Mouse (Mus musculus): ENCODE data around the gene Fam241b. TPM values are rescaled to one million over a fixed set of nuclear protein-coding genes. Genes with fewer than 3 reads are reported as not detected.

Gene Fam241b
- total RNA-seq, 2 experiments from 2014 or later = 77.9 to 92.9 TPM

DNA sequence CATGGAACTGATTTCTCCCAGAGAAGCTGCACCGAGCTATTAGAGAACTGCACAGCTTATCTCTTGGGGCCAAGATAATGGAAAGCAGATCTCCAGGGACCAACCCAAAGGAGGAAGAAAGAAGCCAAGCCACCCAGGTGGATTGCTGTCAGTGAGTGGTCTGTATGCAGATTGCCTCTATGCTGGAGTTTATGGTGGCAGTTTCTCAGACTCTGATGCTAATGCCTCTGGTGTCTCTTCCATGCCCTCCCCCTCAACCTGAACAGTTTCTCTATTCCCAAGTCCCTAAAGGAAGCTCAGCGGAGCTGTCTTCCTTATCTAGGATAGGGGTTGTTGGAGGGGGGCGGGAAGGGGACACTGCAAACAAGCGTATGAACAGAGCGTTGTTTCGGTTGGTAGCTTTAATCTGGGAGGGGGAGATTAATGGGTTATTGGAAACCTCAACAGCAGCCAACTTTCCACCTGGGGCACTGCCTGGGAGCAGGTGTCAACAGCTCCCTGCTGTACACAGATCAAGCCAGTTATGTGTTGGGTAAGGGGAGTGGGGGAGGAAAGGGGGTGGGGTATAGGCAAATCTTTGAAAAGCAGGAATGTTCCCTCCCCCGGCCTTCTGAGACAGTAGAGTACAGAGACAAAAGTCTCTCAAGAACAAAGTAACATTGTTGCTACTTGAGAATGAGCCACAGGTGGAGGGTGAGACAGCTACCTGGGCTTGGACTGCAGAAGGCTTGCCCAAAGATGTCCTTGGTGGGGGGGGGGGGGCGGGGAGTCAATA lies 7.8 kb downstream of the Fam241b start:
- DNase-seq = no peak

GRCm38 (mm10) chr10:62132691-62133281 lies 10.9 kb downstream of the Fam241b start, which contains the start of gene Neurog3:
Neurog3 (plus strand) TSS chr10:62133090.
- no peak for DNase-seq
- intact Hi-C loops (cut with DNase I) = no loop called here

More for the DNA sequence above, 7.8 kb downstream of the Fam241b start:
- intact Hi-C loops (cut with DNase I) = no loop called here

DNA sequence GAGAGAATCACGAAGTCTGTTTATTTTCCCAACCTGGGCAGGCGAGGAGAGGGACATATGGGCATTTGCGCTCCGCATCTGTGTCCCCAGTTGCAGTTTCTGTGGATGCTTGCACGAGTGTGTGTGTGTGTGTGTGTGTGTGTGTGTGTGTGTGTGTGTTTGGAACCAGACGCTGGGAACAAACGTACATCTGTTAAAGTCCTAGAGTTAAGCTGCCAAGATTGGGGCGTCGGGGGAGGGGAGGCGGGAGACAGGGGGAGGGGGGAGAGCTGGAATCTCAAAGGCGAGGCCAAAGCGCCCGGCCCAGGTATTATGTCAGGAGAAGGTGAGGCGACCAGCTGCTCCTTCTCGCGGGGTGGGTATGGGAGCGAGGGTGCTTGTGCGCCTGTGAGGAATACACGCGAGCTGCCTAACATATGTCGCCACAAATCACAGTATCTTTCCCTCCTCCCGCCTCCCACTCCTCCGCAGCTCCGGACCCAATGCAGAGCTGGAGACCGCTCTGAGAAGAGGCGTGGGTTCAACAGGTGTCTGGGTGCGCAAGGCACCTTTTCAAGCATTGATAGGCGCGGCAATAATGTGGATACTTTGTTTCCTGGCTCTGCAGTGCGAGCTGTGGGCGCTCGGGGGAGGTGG lies 15.3 kb downstream of the Fam241b start:
- intact Hi-C loops (cut with DNase I) = no loop called here
- no peak for DNase-seq

- DNase-seq = no peak
- intact Hi-C loops (cut with DNase I) = no loop called here
These were observed 15.9 kb downstream of the Fam241b start for GRCm38 (mm10) chr10:62127711-62128231.

GRCm38 (mm10) chr10:62127137-62127536 lies 16.6 kb downstream of the Fam241b start:
- DNase-seq = no peak
- intact Hi-C loops (cut with DNase I) = no loop called here

DNA sequence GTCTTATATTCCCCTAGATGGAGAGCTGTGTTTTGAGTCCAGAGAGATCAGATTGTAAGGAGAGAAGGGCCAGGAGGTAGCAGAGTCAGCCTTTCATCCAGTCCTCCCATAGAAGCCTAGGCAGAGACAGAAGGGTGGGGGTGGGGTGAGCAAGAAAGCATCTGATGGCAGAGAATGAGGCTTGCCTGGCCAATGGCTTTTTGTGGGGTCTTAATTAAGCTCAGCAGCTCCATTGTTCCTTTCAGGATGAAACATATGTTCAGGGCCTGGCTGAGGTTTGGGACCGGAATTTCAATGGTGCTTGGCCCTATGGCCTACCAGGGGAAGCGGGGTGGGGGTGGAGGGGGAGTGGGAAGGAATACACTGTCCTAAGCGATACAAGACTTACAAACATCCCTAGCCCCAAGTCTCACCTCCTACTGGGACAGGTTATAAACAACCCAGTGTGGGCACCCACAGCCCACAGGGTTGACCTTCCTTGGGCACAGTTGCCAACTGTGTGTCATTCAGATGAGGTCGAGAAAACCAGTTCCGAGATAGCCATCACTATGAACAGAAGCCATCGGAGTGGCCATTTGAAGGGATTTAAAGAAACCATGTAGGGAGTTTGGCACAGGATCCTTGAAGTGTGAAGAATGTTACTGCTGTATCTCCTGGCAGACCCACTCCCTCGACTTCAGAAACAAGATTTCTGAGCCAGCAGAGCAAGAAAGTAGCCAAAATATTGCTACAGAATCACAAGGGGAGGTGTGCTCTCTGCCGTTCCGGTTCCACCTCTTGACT lies 29.7 kb downstream of the Fam241b start:
- peak; percentile 31 for DNase-seq
- intact Hi-C loops (cut with DNase I) = no loop called here

GRCm38 (mm10) chr10:62111207-62111576 lies 32.5 kb downstream of the Fam241b start:
- intact Hi-C loops (cut with DNase I) = no loop called here
- no peak for DNase-seq

DNA sequence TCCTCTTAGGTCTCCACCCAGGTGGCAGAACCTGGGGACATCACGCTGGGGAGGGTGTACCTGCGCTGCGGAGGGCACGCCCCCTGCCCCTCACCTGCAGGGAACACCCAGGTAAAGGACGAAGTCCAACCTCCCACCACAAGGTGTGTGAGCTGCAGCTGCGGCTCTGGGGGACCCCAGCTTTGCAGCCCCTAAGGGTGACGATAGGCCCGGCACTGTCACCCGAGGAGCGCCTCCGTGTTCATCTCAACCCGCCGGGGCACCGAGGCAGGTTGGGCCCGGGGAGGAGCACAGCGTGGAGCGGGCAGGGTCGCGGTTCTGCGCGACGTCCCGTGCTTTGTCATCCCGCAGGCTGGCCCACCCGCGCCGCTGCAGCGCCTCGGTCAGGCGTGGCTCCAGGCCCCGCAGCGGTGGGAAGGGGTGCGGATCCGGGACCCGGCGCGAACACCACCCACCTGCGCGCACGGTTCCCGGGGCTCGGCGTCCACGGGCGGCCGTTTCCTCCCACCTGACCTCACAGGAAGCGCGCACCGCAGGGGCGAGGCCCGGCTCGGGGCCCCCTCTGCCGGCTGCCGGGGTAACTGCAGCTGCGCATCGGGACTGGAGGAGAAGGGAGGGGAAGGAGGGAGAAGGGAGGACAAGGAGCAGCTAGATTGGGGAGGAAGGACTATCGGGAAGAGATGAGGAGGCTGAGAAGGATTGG lies 33.1 kb downstream of the Fam241b start:
- intact Hi-C loops (cut with DNase I) = no loop called here

DNA sequence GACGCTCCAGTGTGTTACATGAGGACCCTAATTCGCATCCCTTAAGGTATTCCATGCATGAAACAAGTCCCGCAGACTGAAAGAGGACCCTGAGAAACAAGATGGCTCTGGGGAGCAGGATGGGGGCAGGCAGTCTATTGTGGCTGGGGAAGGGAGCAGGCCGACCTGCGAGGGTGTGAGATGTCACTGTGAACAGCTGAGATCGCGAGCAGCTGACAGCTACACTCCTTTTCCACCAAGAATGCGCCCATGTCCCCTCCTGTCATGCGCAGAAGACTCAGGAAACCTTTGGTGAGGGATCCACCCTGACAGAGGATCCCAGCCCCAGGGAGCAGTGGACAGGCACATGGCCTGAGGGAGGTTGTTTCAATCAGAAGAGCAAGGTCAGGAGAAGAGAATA lies 36.7 kb downstream of the Fam241b start:
- intact Hi-C loops (cut with DNase I) = loop anchor here (10.0 kb wide), 1 partner anchor 138 kb away; no protein-coding TSS in a partner anchor

More for the DNA sequence above, 33.1 kb downstream of the Fam241b start:
- DNase-seq = peak; percentile 89

GRCm38 (mm10) chr10:62104835-62105576 lies 38.7 kb downstream of the Fam241b start:
- intact Hi-C loops (cut with DNase I) = loop anchor here (2.0 to 10.0 kb wide), 4 partner anchors 48 to 268 kb away; no protein-coding TSS in a partner anchor
- DNase-seq = peak; percentile 79

More for the DNA sequence above, 36.7 kb downstream of the Fam241b start:
- DNase-seq = no peak

GRCm38 (mm10) chr10:62101504-62102439 lies 41.9 kb downstream of the Fam241b start:
- intact Hi-C loops (cut with DNase I) = loop anchor here (2.0 to 10.0 kb wide), 4 partner anchors 44 to 264 kb away; no protein-coding TSS in a partner anchor
- DNase-seq = peak; percentile 89

DNA sequence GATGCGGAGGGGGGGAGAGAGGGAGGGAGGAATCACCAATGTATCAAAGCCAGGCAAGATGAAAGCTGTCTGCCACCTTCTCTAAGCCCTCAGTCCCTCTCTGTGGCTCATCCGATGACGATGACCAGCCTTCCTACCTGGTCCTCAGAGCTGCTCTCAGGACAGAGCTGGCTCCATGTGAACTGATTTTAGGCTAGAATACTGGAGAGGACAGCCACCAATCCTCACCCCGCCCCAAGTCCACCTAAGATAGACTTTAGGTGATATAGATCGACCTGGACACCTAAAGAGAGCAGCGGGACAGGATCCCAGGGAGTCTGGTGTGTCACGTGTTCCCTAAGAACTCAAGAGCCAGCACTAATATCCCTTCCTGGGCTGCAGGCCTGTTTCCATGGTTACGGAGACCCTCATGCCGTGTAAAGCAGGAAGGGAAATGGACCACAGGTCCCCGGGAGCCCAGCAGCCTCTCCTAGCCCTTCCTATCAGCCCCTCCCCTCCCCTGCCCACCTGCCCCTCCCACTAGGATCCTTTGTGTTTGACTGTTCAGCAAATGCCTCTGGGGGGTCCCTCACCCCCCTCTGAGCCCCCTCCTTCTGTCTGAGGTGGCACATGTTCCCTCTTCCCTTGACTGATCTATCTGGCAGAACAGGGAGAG lies 43.8 kb downstream of the Fam241b start:
- peak; percentile 43 for DNase-seq
- intact Hi-C loops (cut with DNase I) = loop anchor here (5.0 to 10.0 kb wide), 3 partner anchors 43 to 263 kb away; no protein-coding TSS in a partner anchor

- intact Hi-C loops (cut with DNase I) = no loop called here
- DNase-seq = no peak
These were observed 49.3 kb downstream of the Fam241b start for GRCm38 (mm10) chr10:62094401-62094800.

DNA sequence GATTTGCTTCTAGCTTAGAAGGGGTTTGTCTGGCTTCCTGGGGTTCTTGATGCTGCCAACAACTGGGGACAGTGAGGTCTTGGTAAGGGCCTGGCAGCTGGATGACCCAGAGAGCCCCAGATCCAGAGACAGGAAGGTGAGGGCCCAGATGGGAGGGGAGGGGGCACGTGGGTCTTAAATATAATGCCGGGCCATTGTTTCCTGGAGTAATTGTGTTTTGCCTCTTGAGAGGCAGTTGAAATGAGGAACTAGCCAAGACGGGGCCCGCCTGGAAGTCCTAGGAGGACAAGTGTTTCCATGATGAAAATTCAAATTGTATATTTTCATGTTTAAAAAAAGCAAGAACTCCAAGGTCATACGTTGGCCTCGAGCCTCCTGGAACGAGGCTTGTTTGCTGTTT lies 49.8 kb downstream of the Fam241b start:
- DNase-seq = no peak
- intact Hi-C loops (cut with DNase I) = no loop called here

DNA sequence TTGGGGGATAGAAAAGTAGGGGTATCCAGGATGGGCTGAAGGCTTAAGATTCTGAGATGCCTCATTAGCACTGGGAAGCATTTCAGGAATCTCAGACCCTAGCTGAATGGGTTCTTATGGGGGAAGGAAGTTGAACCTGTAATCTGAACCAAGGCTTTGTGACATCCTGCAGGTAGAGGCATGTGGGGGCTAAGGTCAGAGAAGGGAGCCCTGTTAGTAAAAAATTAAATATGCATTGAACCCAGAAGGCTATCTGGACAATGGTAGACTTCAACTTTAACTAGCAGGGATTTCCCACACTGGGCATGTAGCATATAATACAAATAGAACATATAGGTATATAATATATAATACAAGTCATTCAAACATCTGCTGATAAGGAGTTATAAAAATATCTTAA lies 54.2 kb downstream of the Fam241b start:
- no peak for DNase-seq
- intact Hi-C loops (cut with DNase I) = no loop called here

- intact Hi-C loops (cut with DNase I) = no loop called here
These were observed 54.6 kb downstream of the Fam241b start for GRCm38 (mm10) chr10:62089071-62089470.

GRCm38 (mm10) chr10:62088411-62088810 lies 55.3 kb downstream of the Fam241b start:
- DNase-seq = no peak
- intact Hi-C loops (cut with DNase I) = no loop called here

More at GRCm38 (mm10) chr10:62089071-62089470, 54.6 kb downstream of the Fam241b start:
- no peak for DNase-seq
